Mouse (Mus musculus) limb, embryonic 13.5 days (tissue): ENCODE measurements around the gene Kctd3. TPM values are rescaled to one million over a fixed set of nuclear protein-coding genes. Genes with fewer than 3 reads are reported as not detected.

Source experiments
- ATAC-seq: fragments of 200-750 bp; cut with Nextera tagmentation; 2 replicates; pipeline ENCODE4 v1.8.0; 2017; ENCODE audit warnings: low read depth, moderate number of reproducible peaks, moderate TSS enrichment; ENCODE audit not compliant: low FRiP score
- H3K27ac ChIP-seq: fragments of 300-500 bp; sonication (generic); 2 replicates; pipeline ENCODE4 v1.5.1; 2015; ENCODE audit warnings: inconsistent platforms, mild to moderate bottlenecking, moderate library complexity
- H3K27me3 ChIP-seq: fragments of 300-500 bp; sonication (generic); 2 replicates; pipeline ENCODE4 v1.6.1; 2015; ENCODE audit warnings: mild to moderate bottlenecking, inconsistent platforms
- H3K36me3 ChIP-seq: fragments of 300-500 bp; sonication (generic); 2 replicates; pipeline ENCODE4 v1.6.1; 2015; ENCODE audit warnings: inconsistent platforms, mild to moderate bottlenecking, moderate library complexity
- H3K4me1 ChIP-seq: fragments of 300-500 bp; sonication (generic); 2 replicates; pipeline ENCODE4 v1.6.1; 2015; ENCODE audit warnings: inconsistent platforms
- H3K4me2 ChIP-seq: fragments of 300-500 bp; sonication (generic); replicated peaks from 2 replicates; pipeline ENCODE4 v1.6.1; 2015; ENCODE audit warnings: inconsistent platforms, mild to moderate bottlenecking, moderate library complexity
- H3K4me3 ChIP-seq: fragments of 300-500 bp; sonication (generic); 2 replicates; pipeline ENCODE4 v1.5.1; 2015; ENCODE audit warnings: moderate library complexity, mild to moderate bottlenecking, inconsistent platforms
- H3K9ac ChIP-seq: fragments of 300-500 bp; sonication (generic); 2 replicates; pipeline ENCODE4 v1.6.1; 2015; ENCODE audit warnings: mild to moderate bottlenecking, inconsistent platforms
- H3K9me3 ChIP-seq: fragments of 300-500 bp; sonication (generic); 2 replicates; pipeline ENCODE4 v1.6.1; 2016; ENCODE audit warnings: inconsistent platforms
- WGBS: fragments of 180-500 bp; shearing (Covaris S2); methylation state at CpG from one replicate; pipeline ENCODE4 v1.1.7; 2015; 5-methylcytosine and 5-hydroxymethylcytosine counted together
- polyA plus RNA-seq: library from polyadenylated mRNA; unstranded; fragments of >200 nt; fragmentation: Nextera tagmentation; extraction: Ambion mirVana; gene quantifications from 2 replicates; pipeline ENCODE4 v1.2.1, GENCODE M21; 2015

Kctd3 gene
- polyA plus RNA-seq, result 33.4 and 34.6 TPM in 2 replicates

DNA sequence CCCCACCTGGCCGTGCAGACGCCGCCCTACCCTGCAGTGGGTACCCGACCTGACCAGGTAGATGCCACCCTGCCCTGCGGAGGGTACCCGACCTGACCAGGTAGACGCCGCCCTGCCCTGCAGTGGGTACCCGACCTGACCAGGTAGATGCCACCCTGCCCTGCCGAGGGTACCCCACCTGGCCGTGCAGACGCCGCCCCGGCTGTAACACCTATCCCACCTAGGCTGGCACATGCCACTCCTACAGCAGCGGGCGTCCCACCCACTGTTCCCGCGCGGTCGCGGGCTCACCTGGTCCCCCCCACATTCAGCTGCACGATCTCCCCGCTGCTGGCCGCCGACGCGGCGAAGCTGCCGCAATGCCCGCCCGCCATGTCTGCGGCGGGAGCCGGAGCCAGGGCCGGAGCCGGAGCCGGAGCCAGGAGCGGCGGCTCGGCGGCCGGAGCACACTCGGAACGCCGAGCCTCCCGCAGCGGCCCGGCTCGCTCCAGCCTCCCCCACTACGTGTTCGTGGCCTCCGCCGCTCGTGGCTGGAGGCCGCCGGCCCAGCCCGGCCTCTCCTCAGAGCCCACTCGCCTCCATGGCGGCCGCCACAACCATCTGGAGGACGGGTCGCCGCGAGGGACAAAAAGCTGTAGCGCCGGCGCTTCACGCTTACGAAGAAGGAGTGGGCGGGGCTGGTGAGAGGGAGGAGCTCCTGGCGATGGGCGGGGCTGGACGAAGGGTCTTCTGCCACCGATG, at the start of gene Kctd3:
TSS of gene Kctd3 (minus strand) at position 603 of the 741 bp plus-strand sequence.
- peak within 1 kb of the TSS; percentile 96 for H3K9ac ChIP-seq
- H3K9me3 ChIP-seq, result no peaks in the 10 kb centered on the region
- peaks cover 24% of the 10 kb centered on the region for H3K4me1 ChIP-seq
- under 1% methylated on average over 71 of the region's 74 CpGs for WGBS
- no peaks in the 10 kb centered on the region for H3K27me3 ChIP-seq
- H3K36me3 ChIP-seq, result peaks cover 8% of the 10 kb centered on the region; the same call in 1 of the 2 replicates
- peak within 1 kb of the TSS; percentile 48; the same call in 1 of the 2 replicates for H3K27ac ChIP-seq
- peak within 1 kb of the TSS; percentile 96 for H3K4me3 ChIP-seq
- peak; percentile 90 for ATAC-seq
- H3K4me2 ChIP-seq, result peak within 1 kb of the TSS; percentile 94

DNA sequence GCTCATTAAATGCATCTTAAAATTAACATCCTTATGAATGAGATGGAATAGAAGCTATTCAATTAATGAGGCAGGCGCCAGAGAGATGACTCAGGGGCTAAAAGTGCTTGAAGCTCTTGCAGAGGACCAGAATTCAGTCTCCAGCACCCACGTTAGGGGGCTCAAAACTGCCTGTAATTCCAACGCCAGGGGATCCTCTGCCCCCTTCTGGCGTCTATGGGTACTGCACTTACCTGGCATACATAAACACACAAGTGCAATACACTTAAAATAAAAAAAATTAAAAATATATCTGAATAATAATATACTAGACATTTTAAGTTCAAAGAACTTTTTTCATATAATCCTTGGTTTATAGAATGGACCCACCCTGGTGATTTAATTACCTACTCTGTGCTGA, 49.8 kb upstream of the Kctd3 start:
- WGBS, result 63% methylated on average over 4 of the region's 4 CpGs
- no peak overlapping the region for H3K9ac ChIP-seq
- no peaks in the 10 kb centered on the region for H3K27me3 ChIP-seq
- ATAC-seq, result no peak
- 0 out of 2 replicates have a peak, but pooled peaks cover 9% of the 10 kb centered on the region for H3K4me1 ChIP-seq
- H3K4me3 ChIP-seq, result no peak overlapping the region
- H3K4me2 ChIP-seq, result no peak overlapping the region
- H3K9me3 ChIP-seq, result no peaks in the 10 kb centered on the region
- no peak overlapping the region for H3K27ac ChIP-seq
- H3K36me3 ChIP-seq, result no peaks in the 10 kb centered on the region

DNA sequence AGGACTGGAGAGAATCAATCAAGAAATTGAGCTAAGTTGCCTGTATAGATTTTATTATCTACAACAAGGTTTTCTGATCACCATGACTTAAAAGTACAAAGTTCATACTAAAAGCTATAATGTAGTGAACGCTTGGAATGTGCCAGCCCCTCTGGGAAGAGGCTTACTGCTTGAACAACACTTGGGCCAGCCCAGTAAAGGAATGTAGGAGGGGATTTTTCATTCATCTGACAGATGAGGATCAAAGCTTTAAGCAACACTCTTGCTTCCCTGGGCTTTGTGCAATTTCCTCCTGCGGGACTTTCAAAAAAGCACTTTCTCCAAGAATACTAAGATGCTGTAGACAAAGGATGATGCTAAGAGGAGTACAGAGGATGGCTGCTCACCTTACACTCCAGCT, 48.3 kb upstream of the Kctd3 start:
- H3K9me3 ChIP-seq, result no peaks in the 10 kb centered on the region
- WGBS, result 18% methylated on average over 2 of the region's 2 CpGs
- no peak overlapping the region for H3K4me3 ChIP-seq
- H3K27me3 ChIP-seq, result no peaks in the 10 kb centered on the region
- H3K4me2 ChIP-seq, result no peak overlapping the region
- 0 out of 2 replicates have a peak, but pooled peaks cover 9% of the 10 kb centered on the region for H3K4me1 ChIP-seq
- no peak overlapping the region for H3K9ac ChIP-seq
- H3K27ac ChIP-seq, result no peak overlapping the region
- H3K36me3 ChIP-seq, result no peaks in the 10 kb centered on the region
- no peak for ATAC-seq

- 79% methylated on average over 8 of the region's 8 CpGs for WGBS
- ATAC-seq, result no peak
- Histone ChIP-seq H3K4me2 (no peak overlapping the region), H3K36me3 (no peaks in the 10 kb centered on the region), H3K4me3 (no peak overlapping the region), H3K9me3 (no peaks in the 10 kb centered on the region), H3K4me1 (0 out of 2 replicates have a peak, but pooled peaks cover 9% of the 10 kb centered on the region), H3K27me3 (no peaks in the 10 kb centered on the region), H3K27ac (no peak overlapping the region), H3K9ac (no peak overlapping the region)
These were observed 47.4 kb upstream of the Kctd3 start for GRCm38 (mm10) chr1:189054941-189055551.

GRCm38 (mm10) chr1:189054191-189054590, 46.5 kb upstream of the Kctd3 start:
- Histone ChIP-seq H3K4me3 (no peak overlapping the region), H3K4me2 (no peak overlapping the region), H3K9ac (no peak overlapping the region), H3K27me3 (no peaks in the 10 kb centered on the region), H3K36me3 (no peaks in the 10 kb centered on the region), H3K9me3 (no peaks in the 10 kb centered on the region), H3K27ac (no peak overlapping the region), H3K4me1 (0 out of 2 replicates have a peak, but pooled peaks cover 9% of the 10 kb centered on the region)
- ATAC-seq, result no peak
- WGBS, result 81% methylated on average over 5 of the region's 5 CpGs

DNA sequence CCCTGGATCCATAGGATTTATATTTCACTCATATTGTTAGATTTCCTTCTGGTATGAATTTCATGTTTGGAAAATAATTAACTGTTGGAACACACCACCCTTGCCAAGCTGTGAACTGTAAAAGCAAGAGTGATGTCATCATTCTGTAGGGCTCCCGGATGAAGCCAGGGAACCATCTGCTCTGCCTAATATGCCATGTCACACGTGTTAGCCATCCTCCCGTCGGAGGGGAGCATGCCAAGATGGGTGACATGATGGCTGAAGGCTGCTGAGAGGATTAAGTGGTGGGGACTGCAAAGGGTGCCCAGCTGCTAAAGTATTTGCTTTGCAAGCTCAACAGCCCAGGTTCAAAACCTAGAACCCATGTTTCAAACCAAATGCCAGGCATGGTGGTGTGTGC, 44.5 kb upstream of the Kctd3 start:
- Histone ChIP-seq H3K27ac (no peak overlapping the region), H3K4me2 (no peak overlapping the region), H3K9me3 (no peaks in the 10 kb centered on the region), H3K4me1 (0 out of 2 replicates have a peak, but pooled peaks cover 9% of the 10 kb centered on the region), H3K36me3 (no peaks in the 10 kb centered on the region), H3K4me3 (no peak overlapping the region), H3K9ac (no peak overlapping the region), H3K27me3 (no peaks in the 10 kb centered on the region)
- ATAC-seq, result no peak
- WGBS, result 77% methylated on average over 4 of the region's 4 CpGs

GRCm38 (mm10) chr1:189050122-189050521, 42.5 kb upstream of the Kctd3 start:
- 22% methylated on average over 3 of the region's 3 CpGs for WGBS
- Histone ChIP-seq H3K9ac (no peak overlapping the region), H3K36me3 (no peaks in the 10 kb centered on the region), H3K4me2 (no peak overlapping the region), H3K9me3 (no peaks in the 10 kb centered on the region), H3K27me3 (no peaks in the 10 kb centered on the region; the same call in 1 of the 2 replicates), H3K4me1 (no peaks in the 10 kb centered on the region), H3K4me3 (no peak overlapping the region), H3K27ac (no peak overlapping the region)
- ATAC-seq, result no peak

- no peaks in the 10 kb centered on the region for H3K36me3 ChIP-seq
- H3K4me1 ChIP-seq, result no peaks in the 10 kb centered on the region
- no peak overlapping the region for H3K4me2 ChIP-seq
- H3K27ac ChIP-seq, result no peak overlapping the region
- no peaks in the 10 kb centered on the region for H3K9me3 ChIP-seq
- no peak overlapping the region for H3K4me3 ChIP-seq
- WGBS, result 90% methylated on average over 2 of the region's 2 CpGs
- H3K9ac ChIP-seq, result no peak overlapping the region
- H3K27me3 ChIP-seq, result no peaks in the 10 kb centered on the region; the same call in 1 of the 2 replicates
- no peak for ATAC-seq
These were observed 40.7 kb upstream of the Kctd3 start for GRCm38 (mm10) chr1:189048331-189048730.

DNA sequence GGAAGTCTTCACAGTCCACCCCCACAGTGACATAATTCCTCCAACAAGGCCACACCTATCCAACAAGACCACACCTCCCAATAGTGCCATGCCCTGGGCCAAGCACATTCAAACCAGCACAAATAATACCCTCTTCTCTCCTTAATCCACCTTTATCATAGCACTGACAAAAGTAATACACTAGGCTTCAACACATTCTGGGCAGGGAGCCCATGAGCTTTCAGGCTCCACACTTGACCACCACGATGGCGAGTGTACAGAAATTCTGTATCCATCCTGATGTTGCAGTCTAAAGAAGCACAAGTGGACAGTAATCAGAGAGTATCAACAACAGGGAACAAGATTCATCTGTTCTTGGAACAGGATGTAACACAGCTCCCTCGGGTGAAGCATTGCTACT, 40.3 kb upstream of the Kctd3 start:
- H3K27me3 ChIP-seq, result no peaks in the 10 kb centered on the region; the same call in 1 of the 2 replicates
- H3K4me2 ChIP-seq, result no peak overlapping the region
- WGBS, result 87% methylated on average over 3 of the region's 3 CpGs
- H3K27ac ChIP-seq, result no peak overlapping the region
- H3K4me1 ChIP-seq, result no peaks in the 10 kb centered on the region
- H3K4me3 ChIP-seq, result no peak overlapping the region
- no peak for ATAC-seq
- no peak overlapping the region for H3K9ac ChIP-seq
- H3K36me3 ChIP-seq, result no peaks in the 10 kb centered on the region
- H3K9me3 ChIP-seq, result no peaks in the 10 kb centered on the region

DNA sequence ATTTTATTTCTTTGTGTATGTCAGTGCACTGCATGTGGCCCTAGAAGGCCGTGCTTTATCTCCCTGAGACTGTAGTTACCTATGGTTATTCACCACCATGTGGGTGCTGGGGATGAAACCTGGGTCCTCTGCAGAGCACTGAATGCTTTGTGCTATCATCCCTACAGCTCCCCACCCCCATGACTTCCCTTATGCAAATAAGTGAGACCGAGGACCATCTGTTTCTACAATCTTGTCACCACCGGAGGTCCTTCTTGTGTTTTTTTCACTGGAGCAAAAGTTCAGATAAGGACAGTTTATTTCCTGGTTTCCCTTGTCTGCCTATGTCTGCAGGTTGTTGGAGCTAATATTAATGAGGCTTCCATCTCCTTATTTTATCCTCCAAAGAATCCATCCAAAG, 39.2 kb upstream of the Kctd3 start:
- H3K27me3 ChIP-seq, result no peaks in the 10 kb centered on the region; the same call in 1 of the 2 replicates
- H3K4me3 ChIP-seq, result no peak overlapping the region
- no peak for ATAC-seq
- no peak overlapping the region for H3K27ac ChIP-seq
- no peaks in the 10 kb centered on the region for H3K36me3 ChIP-seq
- H3K4me2 ChIP-seq, result no peak overlapping the region
- 77% methylated on average over 3 of the region's 3 CpGs for WGBS
- H3K4me1 ChIP-seq, result no peaks in the 10 kb centered on the region
- H3K9me3 ChIP-seq, result no peaks in the 10 kb centered on the region
- H3K9ac ChIP-seq, result no peak overlapping the region

GRCm38 (mm10) chr1:189046301-189046700, 38.7 kb upstream of the Kctd3 start:
- Histone ChIP-seq H3K36me3 (no peaks in the 10 kb centered on the region), H3K27me3 (no peaks in the 10 kb centered on the region; the same call in 1 of the 2 replicates), H3K9ac (no peak overlapping the region), H3K27ac (no peak overlapping the region), H3K4me2 (no peak overlapping the region), H3K9me3 (no peaks in the 10 kb centered on the region), H3K4me1 (no peaks in the 10 kb centered on the region), H3K4me3 (no peak overlapping the region)
- WGBS, result 75% methylated on average over 3 of the region's 3 CpGs
- ATAC-seq, result no peak

- H3K4me1 ChIP-seq, result no peaks in the 10 kb centered on the region
- H3K9me3 ChIP-seq, result no peaks in the 10 kb centered on the region
- H3K9ac ChIP-seq, result no peak overlapping the region
- 87% methylated on average over 12 of the region's 12 CpGs for WGBS
- H3K4me2 ChIP-seq, result no peak overlapping the region
- no peaks in the 10 kb centered on the region; the same call in 1 of the 2 replicates for H3K27me3 ChIP-seq
- no peak overlapping the region for H3K27ac ChIP-seq
- H3K36me3 ChIP-seq, result no peaks in the 10 kb centered on the region
- ATAC-seq, result no peak
- no peak overlapping the region for H3K4me3 ChIP-seq
These were observed 33.6 kb upstream of the Kctd3 start for GRCm38 (mm10) chr1:189041261-189041660.
